ENCODE assay signal across 10 mouse cellular contexts in the genomic region with DNA sequence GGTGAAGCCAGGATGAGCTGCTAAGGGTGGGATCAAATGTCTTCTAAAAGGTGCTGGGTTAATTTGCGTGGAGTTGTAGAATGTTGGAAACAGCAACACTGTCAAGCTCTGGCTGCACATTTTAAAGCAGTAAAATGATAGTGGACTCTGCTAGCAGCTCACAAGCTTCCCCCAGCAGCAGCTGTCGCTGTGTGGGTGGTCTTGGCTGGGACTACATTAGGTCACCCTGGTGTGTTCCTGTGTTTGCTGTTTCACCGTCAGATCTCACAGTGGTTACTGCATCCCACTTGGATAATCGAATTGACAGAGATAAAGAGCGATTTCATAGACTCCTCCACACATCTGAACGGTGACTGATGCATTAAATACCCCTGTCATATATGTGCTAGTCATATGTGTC.
A peak's percentile ranks its signal among the peaks of the same experiment; 100 is the strongest.
DNase-seq lines count a peak whose midpoint lies in the region; TF ChIP-seq lines count a peak whose summit lies in the region.
"Had no signal": no experiment of that assay in that cellular context is flagged by ENCODE, and none has a peak within 500 bp of the region (broad histone marks: within the 10 kb centered on the region; RNA-seq: fewer than 3 reads in every experiment).

No protein-coding gene starts in this region.

- no peaks in the 10 kb centered on the region for H3K79me2 ChIP-seq in myocyte (ENCODE audit: control insufficient read depth, insufficient read depth)

- H3K36me3 ChIP-seq in myocyte (ENCODE audit: control insufficient read depth, insufficient read depth), result no peaks in the 10 kb centered on the region

- no peak overlapping the region for H3ac ChIP-seq in myocyte (ENCODE audit: control insufficient read depth, insufficient read length)

- H3K4me2 ChIP-seq in myocyte (ENCODE audit: low read depth), result peak overlapping the region; percentile 59

- no peak overlapping the region for H3K4me3 ChIP-seq in gastrocnemius, adult 2 months
- H3K4me3 ChIP-seq in myocyte, result no peak overlapping the region

- DNase-seq in gastrocnemius, adult 2 months, result peak; percentile 42
- no peak for DNase-seq in gastrocnemius, postnatal 25 days
- peak; percentile 66 to 70 for DNase-seq in kidney, postnatal 4 days
- DNase-seq in kidney, adult 11 months, result no peak
- DNase-seq in embryo, embryonic 11.5 days (ENCODE audit: low read depth, low spot score), result peak; percentile 29
- DNase-seq in adrenal gland, postnatal 36 days, result no peak
- DNase-seq in adrenal gland, adult 8-10 months, result no peak
- DNase-seq: kidney, adult 8-10 months had no signal

- TF ChIP-seq CTCF in gastrocnemius, adult 2 months (IDR thresholded peaks at IDR 0.05), result no peak

- intact Hi-C loops in gastrocnemius, adult 2 months (cut with DNase I), result no loop called here

- peak overlapping the region; percentile 40; the same call in 1 of the 2 replicates for H3K27ac ChIP-seq in gastrocnemius, adult 2 months

- TF ChIP-seq POLR2A in myocyte (IDR thresholded peaks at IDR 0.05; ENCODE audit: insufficient read length, low read depth), result no peak

- no peaks in the 10 kb centered on the region for H3K27me3 ChIP-seq in myocyte (ENCODE audit: control insufficient read depth, insufficient read depth, insufficient read length)
- H3K27me3 ChIP-seq: Patski had no signal

TF ChIP-seq in myocyte, 11 proteins besides CTCF, POLR2A, EP300 and RAD21:
- TF ChIP-seq USF1 (IDR thresholded peaks at IDR 0.05; ENCODE audit: low read depth) (no peak), POLR2AphosphoS2 (IDR thresholded peaks at IDR 0.05; ENCODE audit: insufficient read length, low read depth) (no peak), MAX (IDR thresholded peaks at IDR 0.05; ENCODE audit: low read depth) (no peak), CEBPB (IDR thresholded peaks at IDR 0.05; ENCODE audit: insufficient read depth, poor library complexity, severe bottlenecking) (no peak), E2F4 (IDR thresholded peaks at IDR 0.05; ENCODE audit: insufficient read depth) (no peak), MYOD1 (IDR thresholded peaks at IDR 0.05; ENCODE audit: control insufficient read depth in 1 of 3, insufficient read length in 2 of 3, low read depth in 2 of 3) (peak; percentile 47 to 99 (median 96)), SRF (IDR thresholded peaks at IDR 0.05; ENCODE audit: control insufficient read depth, insufficient read length, low read depth) (no peak), REST (IDR thresholded peaks at IDR 0.05; ENCODE audit: insufficient read depth, insufficient read length) (no peak), MYOG (IDR thresholded peaks at IDR 0.05; ENCODE audit: control insufficient read depth in 1 of 3, insufficient read depth in 1 of 3, insufficient read length in 2 of 3, low read depth in 2 of 3) (peak; percentile 72 to 95 (median 90)), TCF3 (IDR thresholded peaks at IDR 0.05; ENCODE audit: insufficient read length, low read depth) (peak; percentile 30), TCF12 (IDR thresholded peaks at IDR 0.05; ENCODE audit: insufficient read depth, poor library complexity, severe bottlenecking) (peak; percentile 81)

Comparison
In these comparisons a context has a peak if more than half of its experiments do, and no peak if none do; other contexts are left out.
1. DNase-seq: peak in gastrocnemius, adult 2 months (single experiment), kidney, postnatal 4 days (2 of 2) and embryo, embryonic 11.5 days (single experiment); none in gastrocnemius, postnatal 25 days (single experiment), kidney, adult 11 months (single experiment), adrenal gland, postnatal 36 days (0 of 2) and adrenal gland, adult 8-10 months (single experiment).